Mouse (Mus musculus) embryo, embryonic 11.5 days (tissue): ENCODE measurements around the gene Gm7982.
"Not testable (repeated sequence)": the region's sequence is repeated elsewhere in the genome, so short reads cannot be mapped to it uniquely, and the experiment has no call there.

Experiments
- DNase-seq: peaks from one replicate; pipeline ENCODE4 v3.0.0-alpha.2; 2012; ENCODE audit warnings: low read depth, low spot score

The Gm7982 gene

DNA sequence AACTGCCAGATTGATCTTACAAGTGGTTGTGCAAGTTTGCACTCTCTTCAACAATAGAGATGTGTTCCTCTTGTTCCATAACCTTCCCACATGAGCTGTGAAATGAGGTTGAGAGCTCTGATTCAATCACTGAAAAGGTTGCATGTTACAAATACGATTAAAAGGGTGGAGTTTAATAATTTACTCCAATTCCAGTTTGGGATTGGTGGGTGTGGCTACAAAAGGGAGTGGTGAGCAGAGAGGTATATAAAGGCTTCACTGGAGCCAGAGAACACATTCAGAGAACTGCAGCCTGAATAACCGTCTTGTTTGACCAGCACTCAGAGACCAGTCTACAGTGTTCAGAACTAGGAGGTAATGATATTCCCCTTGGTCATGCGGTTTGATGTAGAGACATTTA lies at the start of gene Gm7982:
TSS of gene Gm7982 (plus strand) at position 301 of the 400 bp plus-strand sequence.
- not testable (repeated sequence) for DNase-seq

DNA sequence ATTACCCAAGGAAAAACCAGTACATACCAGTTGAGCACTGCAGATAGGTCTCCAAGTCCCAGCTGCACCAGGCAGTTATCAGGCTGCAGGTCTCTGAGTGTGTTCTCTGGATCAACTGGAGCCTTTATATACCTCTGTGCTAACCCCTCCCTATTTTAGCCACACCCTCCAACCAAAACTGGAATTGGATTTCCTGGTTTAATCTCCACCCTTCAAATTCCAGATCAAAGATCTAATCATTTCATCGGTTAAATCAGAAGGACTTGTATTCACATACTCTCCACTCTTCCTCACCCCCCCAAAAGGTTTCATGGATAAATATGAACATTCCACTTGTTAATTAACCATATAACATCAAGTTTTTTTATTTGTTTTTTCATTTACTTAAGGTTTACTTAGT lies 5.7 kb upstream of the Gm7982 start, which contains the start of gene Gm7978:
TSS of gene Gm7978 (minus strand) at position 101 of the 400 bp plus-strand sequence.
- DNase-seq, result not testable (repeated sequence)

DNA sequence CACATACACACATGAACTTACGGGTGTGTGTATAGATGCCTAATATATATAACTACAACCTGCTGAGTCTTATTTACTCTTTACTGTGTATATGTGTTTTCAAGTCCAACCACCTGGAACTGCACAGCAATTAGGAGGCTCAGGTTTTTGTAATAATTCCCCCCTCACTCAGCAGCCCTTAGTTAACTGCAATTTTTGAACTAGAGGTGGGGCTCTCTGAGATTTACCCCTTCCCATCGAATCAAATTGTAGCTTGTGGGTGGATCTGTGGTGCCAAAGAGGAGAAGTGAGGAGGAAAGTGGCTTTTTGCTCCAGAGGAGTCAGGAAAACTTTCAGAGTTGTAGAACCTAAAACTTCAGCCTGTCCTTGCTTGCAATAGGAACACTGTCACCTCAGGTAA lies 33.9 kb downstream of the Gm7982 start, which contains the start of gene E330014E10Rik:
TSS of gene E330014E10Rik (plus strand) at position 301 of the 400 bp plus-strand sequence.
- DNase-seq, result not testable (repeated sequence)
